Mouse (Mus musculus) left cerebral cortex, adult 9 months (tissue): ENCODE measurements around the gene Lce1h.

Source experiments
- DNase-seq, 2 experiments: peaks; one replicate each; pipeline ENCODE4 v3.0.0; 2022; ENCODE audit warnings: low spot score in 2 of 2

The Lce1h gene

DNA sequence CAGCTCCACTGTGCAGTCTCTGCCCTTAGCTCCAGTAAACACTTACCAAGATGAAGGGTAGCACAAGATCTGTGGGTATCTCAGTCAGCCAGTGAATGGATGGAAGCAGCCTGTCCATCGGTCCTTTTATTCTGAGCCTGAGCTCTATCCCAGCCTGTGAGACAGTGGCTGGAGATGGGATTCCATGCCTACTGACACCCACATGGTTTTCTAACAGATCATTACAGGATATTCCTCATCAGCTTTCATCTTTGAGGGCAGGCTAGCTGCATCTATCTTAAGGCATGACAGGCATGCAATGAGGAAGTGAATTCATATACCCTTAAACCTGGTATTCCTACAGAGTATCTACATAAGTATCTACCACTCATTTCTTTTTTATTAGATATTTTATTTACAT is at the start of gene Lce1h:
Gene Lce1h (minus strand): TSS at position 101 of the 400 bp plus-strand sequence.
- DNase-seq = no peak

- no peak for DNase-seq
These were observed 42.9 kb upstream of the Lce1h start, which contains the start of gene Lce1k for GRCm38 (mm10) chr3:92807791-92808190. Gene Lce1k, minus strand, starts transcription at chr3:92807891.

DNA sequence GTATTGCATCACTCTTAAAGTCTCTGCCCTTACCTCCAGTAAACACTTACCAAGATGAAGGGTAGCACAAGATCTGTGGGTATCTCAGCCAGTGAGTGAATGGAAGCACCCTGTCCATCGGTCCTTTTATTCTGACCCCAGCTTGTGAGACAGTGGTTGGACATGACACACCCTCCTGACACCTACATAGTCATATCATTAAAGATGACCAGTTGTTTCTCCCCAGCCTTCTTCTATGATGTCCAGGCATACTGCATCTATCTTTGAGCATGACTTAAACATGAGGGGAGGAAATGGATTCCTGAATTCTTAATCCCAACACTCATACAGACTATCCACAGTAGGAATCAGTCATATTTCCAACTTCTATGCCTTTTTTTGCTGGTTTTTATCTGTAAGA is 25.5 kb upstream of the Lce1h start, which contains the start of gene Lce1j:
Gene Lce1j (minus strand): TSS at position 101 of the 400 bp plus-strand sequence.
- DNase-seq = no peak

DNA sequence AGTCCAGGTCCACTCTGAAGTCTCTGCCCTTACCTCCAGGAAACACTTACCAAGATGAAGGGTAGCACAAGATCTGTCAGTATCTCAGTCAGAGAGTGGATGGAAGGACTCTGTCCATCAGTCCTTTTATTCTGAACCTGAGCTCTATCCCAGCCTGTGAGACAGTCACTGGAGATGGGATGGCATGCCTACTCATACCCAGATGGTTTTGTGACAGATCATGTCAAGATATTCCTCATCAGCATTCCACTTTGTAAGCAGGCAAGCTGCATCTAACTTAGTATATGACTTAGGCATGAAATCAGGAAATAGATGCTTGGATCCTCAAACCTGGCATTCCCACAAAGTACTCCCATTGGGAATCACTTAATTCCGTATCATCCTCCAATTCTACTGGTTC is 13.9 kb upstream of the Lce1h start, which contains the start of gene Lce1i:
Gene Lce1i (minus strand): TSS at position 101 of the 400 bp plus-strand sequence.
- DNase-seq = no peak

- DNase-seq = no peak
These were observed 6.7 kb upstream of the Lce1h start for GRCm38 (mm10) chr3:92771573-92771972.

- DNase-seq = no peak
These were observed 11.7 kb downstream of the Lce1h start for GRCm38 (mm10) chr3:92753197-92753596.

GRCm38 (mm10) chr3:92752238-92752637 is 12.6 kb downstream of the Lce1h start, which contains the start of gene Lce1g:
Gene Lce1g, minus strand, starts transcription at chr3:92752338.
- no peak for DNase-seq

DNA sequence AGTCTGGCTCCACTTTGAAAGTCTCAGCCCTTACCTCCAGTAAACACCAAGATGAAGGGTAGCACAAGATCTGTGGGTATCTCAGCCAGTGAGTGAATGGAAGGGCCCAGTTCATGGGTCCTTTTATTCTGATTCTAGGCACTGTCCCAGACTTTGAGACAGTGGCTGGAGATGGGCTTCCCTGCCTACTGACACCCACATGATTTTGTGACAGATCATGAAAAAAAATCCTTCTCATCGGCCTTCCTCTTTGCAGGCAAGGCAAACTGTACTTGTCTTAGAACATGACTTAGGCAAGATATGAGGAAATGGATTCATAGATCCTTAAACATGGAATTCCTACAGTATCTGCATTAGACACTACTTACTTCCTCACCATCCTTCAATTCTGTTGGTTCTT is 25.9 kb downstream of the Lce1h start, which contains the start of gene Gm38119:
Gene Gm38119 (minus strand): TSS at position 101 of the 400 bp plus-strand sequence.
- no peak for DNase-seq

- DNase-seq = no peak
These were observed 42.2 kb downstream of the Lce1h start for GRCm38 (mm10) chr3:92722631-92723030.

DNA sequence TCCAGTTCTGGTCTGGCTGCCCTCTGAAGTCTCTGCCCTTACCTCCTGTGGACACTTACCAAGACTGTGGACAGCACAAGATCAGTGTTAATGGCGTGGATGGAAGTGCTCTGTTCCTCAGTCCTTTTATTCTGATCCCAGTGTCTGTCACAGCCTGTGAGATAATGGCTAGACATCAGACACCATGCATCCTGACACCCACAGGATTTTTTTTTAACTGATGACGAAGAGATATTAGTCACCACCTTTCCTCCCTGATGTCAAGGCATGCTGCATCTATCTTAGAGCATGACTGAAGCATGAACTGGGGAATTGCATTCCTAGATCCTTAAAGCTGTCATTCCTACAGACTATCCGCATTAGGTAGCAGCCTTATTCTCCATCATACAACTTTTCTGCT is 44.6 kb downstream of the Lce1h start, which contains the start of gene Lce1f:
Gene Lce1f (minus strand): TSS at position 101 of the 400 bp plus-strand sequence.
- DNase-seq = no peak

- no peak for DNase-seq
These were observed 49.7 kb downstream of the Lce1h start for GRCm38 (mm10) chr3:92715122-92715521.
